Mouse (Mus musculus) T-helper 17 cell (primary cell): ENCODE results near the gene Tsr2.

Experiments used
- in situ Hi-C, 2 experiments: fragments of 300-600 bp; cut with MboI, MseI; formaldehyde crosslinking; loops; 1 replicate in 1 of 2; 2 replicates in 1 of 2; pipeline ENCODE4 v1.15.1; 2025; ENCODE audit warnings: high pct_unique_total_duplicates in 2 of 2

Gene Tsr2

GRCm38 (mm10) chrX:151096171-151097058 lies at the start of gene Tsr2:
Tsr2 (minus strand) TSS chrX:151096543.
- in situ Hi-C loops, result no loop called here

- in situ Hi-C loops, result no loop called here
Observed at GRCm38 (mm10) chrX:151132785-151133184, 36.4 kb upstream of the Tsr2 start.

- in situ Hi-C loops, result no loop called here
Observed at GRCm38 (mm10) chrX:151130493-151130892, 34.1 kb upstream of the Tsr2 start.

GRCm38 (mm10) chrX:151123933-151124332 lies 27.6 kb upstream of the Tsr2 start:
- in situ Hi-C loops, result loop anchor here in 1 of 2 experiments (5.0 kb wide), 1 partner anchor 162 kb away; no protein-coding TSS in a partner anchor

- in situ Hi-C loops, result no loop called here
Observed at GRCm38 (mm10) chrX:151117432-151117831, 21.1 kb upstream of the Tsr2 start.

GRCm38 (mm10) chrX:151116795-151117194 lies 20.5 kb upstream of the Tsr2 start:
- in situ Hi-C loops, result no loop called here

- in situ Hi-C loops, result loop anchor here in 1 of 2 experiments (10.0 kb wide), 1 partner anchor 143 kb away; no protein-coding TSS in a partner anchor
Observed at GRCm38 (mm10) chrX:151107301-151108067, 11.1 kb upstream of the Tsr2 start.

- in situ Hi-C loops, result no loop called here
Observed at GRCm38 (mm10) chrX:151087418-151087817, 8.9 kb downstream of the Tsr2 start.

GRCm38 (mm10) chrX:151085599-151085998 lies 10.7 kb downstream of the Tsr2 start:
- in situ Hi-C loops, result no loop called here

GRCm38 (mm10) chrX:151076941-151077485 lies 19.3 kb downstream of the Tsr2 start:
- in situ Hi-C loops, result no loop called here

- in situ Hi-C loops, result no loop called here
Observed at GRCm38 (mm10) chrX:151076007-151076406, 20.3 kb downstream of the Tsr2 start.

- in situ Hi-C loops, result no loop called here
Observed at GRCm38 (mm10) chrX:151067876-151068275, 28.5 kb downstream of the Tsr2 start.

- in situ Hi-C loops, result no loop called here
Observed at GRCm38 (mm10) chrX:151066071-151066666, 30.2 kb downstream of the Tsr2 start.

GRCm38 (mm10) chrX:151061615-151062299 lies 34.6 kb downstream of the Tsr2 start:
- in situ Hi-C loops, result no loop called here

- in situ Hi-C loops, result no loop called here
Observed at GRCm38 (mm10) chrX:151059346-151059745, 37.0 kb downstream of the Tsr2 start.

GRCm38 (mm10) chrX:151055559-151055958 lies 40.8 kb downstream of the Tsr2 start:
- in situ Hi-C loops, result no loop called here

- in situ Hi-C loops, result no loop called here
Observed at GRCm38 (mm10) chrX:151054489-151054888, 41.9 kb downstream of the Tsr2 start.

GRCm38 (mm10) chrX:151050337-151050736 lies 46.0 kb downstream of the Tsr2 start:
- in situ Hi-C loops, result no loop called here

- in situ Hi-C loops, result no loop called here
Observed at GRCm38 (mm10) chrX:151049661-151050215, 46.6 kb downstream of the Tsr2 start.

GRCm38 (mm10) chrX:151047431-151048058 lies 48.8 kb downstream of the Tsr2 start:
- in situ Hi-C loops, result no loop called here
